Mouse (Mus musculus) hindbrain, embryonic 16.5 days (tissue): ENCODE results near the gene Pak3. TPM values are rescaled to one million over a fixed set of nuclear protein-coding genes. Genes with fewer than 3 reads are reported as not detected.

Experiments
- microRNA-seq: library from miRNA; unstranded; fragments of <30 nt; microRNA quantifications from one replicate; pipeline ENCODE4, GENCODE M21; 2017
- polyA plus RNA-seq: library from polyadenylated mRNA; unstranded; fragments of >200 nt; fragmentation: Nextera tagmentation; extraction: Ambion mirVana; gene quantifications from 2 replicates; pipeline ENCODE4 v1.2.1, GENCODE M21; 2015

The Pak3 gene
- polyA plus RNA-seq, 1 experiment from 2014 or later: 252 TPM

Small RNAs within 50 kb of the gene (microRNA-seq; reads per million reads assigned to microRNA genes)
- gene Gm47298: not detected

Other genes with a start within 250 kb of the Pak3 start
- gene Chrdl1, start 124.3 kb upstream of the Pak3 start, polyA plus RNA-seq: 2.4 and 2.8 TPM in 2 replicates